Mouse (Mus musculus): ENCODE data around the gene Ddo. TPM values are rescaled to one million over a fixed set of nuclear protein-coding genes. Genes with fewer than 3 reads are reported as not detected.

Ddo gene
- total RNA-seq (2021), result 1 to 10 TPM; 2.2 to 2.4 TPM

DNA sequence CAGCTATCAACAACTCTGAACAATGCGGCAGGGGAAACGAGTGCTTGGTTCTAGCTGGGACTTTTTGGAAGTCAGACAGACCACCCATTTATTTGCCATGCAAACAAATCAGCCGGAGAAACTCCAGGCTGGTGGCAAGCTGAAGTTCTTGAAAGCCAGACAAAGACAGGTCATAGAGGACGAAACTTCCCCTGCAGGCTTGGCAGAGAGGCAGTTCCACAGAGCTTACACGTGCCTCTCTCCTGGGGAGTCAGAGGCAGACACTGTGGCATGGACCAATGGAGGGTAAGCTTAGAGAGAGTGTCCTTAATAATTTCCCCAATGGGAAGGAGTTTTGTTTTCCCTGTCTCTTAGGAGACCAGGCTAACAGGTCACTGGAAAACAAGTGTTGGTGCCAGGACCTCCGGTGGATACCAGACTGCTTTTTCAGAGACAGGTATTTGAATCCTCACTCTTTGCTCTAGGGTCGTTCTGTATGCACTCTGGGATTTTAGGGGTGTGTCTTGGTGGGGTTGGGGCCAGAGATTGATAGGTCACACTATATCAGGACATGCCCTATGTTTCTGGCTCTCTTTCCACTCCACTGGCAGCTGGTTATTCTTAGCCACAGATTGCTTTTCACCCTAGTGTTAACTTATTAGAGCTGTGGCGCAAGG lies at the start of gene Ddo:
Ddo (plus strand) TSS at position 356 of the 656 bp plus-strand sequence.
- DNase-seq, result peak; percentile 62
- intact Hi-C loops (cut with DNase I), result no loop called here

GRCm38 (mm10) chr10:40583584-40584255 lies 46.1 kb upstream of the Ddo start:
- intact Hi-C loops (cut with DNase I), result no loop called here
- peak; percentile 52 for DNase-seq

DNA sequence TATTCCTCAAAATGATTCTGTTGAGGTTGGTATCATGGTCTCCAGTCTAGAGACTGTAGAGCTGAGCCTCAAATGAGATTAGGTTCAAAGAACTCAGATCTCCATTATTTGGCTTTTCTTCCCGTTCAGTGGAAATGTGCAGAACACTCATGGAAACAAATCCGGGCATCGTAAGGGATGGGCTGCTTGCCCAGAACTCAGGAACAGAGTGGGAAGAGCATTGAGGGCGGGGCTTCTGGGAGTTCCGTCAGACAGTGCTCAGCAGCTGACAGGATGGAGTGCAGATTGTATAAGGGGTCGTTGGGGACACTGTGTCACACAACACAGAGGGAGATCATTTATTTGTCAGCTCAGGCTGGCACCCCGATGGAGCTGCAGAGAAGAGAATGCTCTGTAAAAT lies 37.6 kb upstream of the Ddo start:
- intact Hi-C loops (cut with DNase I), result no loop called here
- peak; percentile 29 for DNase-seq

DNA sequence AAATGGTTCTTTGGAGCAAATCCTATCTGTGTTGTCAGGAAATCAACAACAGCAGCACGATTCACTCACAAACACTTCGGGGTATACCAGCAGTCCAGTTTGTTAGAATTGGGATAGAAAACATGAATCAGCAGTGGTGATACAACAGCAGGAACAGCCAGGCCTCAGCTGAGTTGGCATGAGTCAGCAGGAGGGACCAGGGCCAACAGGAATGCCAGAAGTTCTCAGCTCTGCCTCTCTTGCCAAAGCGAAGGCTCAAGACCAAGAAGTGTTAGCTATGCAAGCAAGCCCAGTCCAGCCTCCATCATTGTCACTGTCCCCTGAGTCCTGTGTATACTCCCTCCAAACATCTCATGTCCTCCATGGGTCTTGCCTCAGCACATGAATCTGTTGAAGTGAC lies 32.6 kb upstream of the Ddo start:
- DNase-seq, result no peak
- intact Hi-C loops (cut with DNase I), result no loop called here

DNA sequence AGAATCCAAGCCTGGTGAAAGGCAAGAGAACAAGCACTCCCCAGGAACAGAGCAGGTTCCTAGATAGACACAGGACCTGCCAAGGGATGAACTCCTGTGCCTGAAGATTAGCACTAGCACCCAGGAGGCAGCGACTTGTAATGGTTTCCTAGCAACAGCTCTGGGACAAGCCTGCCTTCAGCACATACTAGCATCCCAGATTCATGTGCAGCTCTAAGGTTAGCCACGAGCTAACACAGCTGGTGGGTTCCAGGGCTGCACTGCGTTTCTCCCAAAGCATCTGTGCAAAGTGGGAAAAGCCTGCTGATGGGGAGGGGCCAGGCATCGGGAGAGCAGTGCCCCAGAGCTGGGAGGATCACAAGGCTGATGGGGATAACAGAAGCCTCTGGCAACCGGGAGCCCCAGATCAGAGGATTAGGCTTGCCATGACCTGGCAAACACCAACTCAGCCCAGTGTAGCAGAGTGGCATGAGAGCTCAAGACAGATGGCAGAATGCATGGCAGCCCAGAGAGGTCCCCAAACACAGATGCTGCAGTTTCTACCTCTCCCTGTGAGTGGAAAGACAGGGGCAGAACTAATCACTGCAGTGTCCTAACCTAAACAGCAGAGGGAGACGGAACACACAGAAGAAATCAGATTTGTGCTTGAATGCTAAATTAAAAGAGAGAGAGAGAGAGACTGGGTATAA lies 25.0 kb upstream of the Ddo start:
- intact Hi-C loops (cut with DNase I), result no loop called here
- peak; percentile 45 for DNase-seq

DNA sequence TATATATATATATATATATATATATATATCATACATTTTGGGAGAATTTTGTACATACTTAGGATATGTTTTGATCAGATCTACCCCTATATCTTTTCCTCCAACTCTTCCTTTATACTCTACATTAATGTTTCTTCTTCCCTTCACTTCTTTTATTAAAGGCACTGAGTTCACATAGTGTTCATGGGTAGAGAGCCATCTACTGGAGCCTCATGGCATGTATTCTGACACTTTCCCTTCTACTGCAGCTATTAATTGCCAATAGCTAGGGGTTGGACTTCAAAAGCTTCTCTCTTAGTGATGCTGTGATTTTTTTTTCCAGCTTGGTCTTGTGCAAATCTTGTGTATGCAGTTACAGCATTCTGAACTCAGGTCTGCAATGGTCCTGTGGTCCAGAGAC lies 11.8 kb upstream of the Ddo start:
- intact Hi-C loops (cut with DNase I), result no loop called here
- no peak for DNase-seq

DNA sequence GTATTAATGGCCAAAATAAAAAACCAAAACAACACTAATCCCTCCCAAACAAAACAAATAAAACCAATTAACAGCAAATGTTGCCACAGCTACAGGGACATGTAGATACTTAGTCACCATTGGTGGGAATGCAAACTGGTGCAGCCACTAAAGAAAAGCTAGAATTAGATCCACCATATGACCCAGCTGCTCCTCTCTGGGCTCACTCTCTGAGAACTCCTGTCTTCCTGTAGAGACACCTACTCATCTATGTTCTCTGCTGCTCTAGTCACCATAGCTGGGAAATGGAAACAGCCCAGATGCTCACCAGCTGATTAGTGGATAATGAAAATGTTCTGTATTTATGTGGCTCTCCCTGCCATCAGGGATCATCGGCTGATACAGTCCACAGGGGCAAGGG lies 10.1 kb upstream of the Ddo start:
- intact Hi-C loops (cut with DNase I), result no loop called here
- no peak for DNase-seq

DNA sequence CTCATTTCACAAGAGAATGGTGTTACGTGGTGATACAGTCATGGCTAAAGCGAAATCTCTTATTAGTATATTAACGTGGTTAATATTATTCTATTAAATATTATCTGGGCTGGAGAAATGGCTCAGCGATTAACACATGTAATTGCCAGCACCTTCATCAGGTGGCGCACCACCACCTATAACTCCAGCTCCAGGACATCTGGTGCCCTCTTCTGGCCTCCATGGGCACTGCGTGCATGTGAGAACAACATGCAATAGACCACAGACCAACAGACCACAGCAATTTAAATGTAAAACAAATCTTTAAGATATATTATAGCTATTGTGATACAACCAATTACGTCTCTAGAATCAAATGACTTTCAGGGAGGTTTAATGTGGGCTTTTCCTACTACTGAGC lies 671 bp upstream of the Ddo start:
- peak; percentile 72 for DNase-seq
- intact Hi-C loops (cut with DNase I), result no loop called here

- peak; percentile 44 for DNase-seq
- intact Hi-C loops (cut with DNase I), result no loop called here
Measured at GRCm38 (mm10) chr10:40630457-40630856, 646 bp downstream of the Ddo start.

DNA sequence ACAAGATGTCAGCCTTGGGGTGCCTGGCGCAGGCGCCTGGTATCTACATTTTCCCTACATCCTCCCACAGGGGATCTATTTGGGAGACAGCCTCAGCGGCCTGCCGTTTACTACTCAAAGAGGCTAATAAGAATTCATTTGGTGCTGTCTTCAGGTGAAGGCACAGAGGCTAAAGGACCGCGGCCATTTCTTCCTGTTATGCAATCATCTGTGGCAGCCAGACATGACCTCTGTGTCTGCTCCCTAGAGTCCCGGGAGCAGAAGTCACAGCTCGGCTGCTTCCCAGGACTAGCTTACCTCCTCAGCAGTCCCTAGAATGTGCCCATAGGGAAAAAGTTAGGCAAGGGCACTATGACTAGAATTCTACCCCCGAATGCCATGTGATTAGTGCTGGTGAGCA lies 1.1 kb downstream of the Ddo start:
- no peak for DNase-seq
- intact Hi-C loops (cut with DNase I), result no loop called here

GRCm38 (mm10) chr10:40632087-40632486 lies 2.3 kb downstream of the Ddo start:
- intact Hi-C loops (cut with DNase I), result no loop called here
- DNase-seq, result no peak

DNA sequence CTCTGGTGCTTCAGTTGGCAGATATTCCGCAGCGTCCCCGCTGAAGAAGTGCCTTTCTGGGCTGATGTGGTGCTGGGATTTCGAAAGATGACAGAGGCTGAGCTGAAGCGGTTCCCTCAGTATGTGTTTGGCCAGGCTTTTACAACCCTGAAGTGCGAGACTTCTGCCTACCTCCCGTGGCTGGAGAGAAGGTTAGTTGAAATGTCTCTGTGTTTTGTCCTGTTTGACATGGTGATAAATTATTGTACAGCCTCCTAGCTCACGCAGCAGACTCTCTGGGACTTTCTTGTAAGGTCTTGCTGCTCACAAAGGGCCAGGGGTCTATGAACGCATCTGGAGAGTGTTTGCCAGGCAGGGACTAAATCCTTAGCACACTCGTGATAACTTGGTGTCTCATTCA lies 7.5 kb downstream of the Ddo start:
- intact Hi-C loops (cut with DNase I), result no loop called here
- no peak for DNase-seq

- DNase-seq, result peak; percentile 19
- intact Hi-C loops (cut with DNase I), result no loop called here
Measured at GRCm38 (mm10) chr10:40638276-40638675, 8.5 kb downstream of the Ddo start.

- peak; percentile 42 for DNase-seq
- intact Hi-C loops (cut with DNase I), result no loop called here
Measured at GRCm38 (mm10) chr10:40638823-40639819, 9.3 kb downstream of the Ddo start.

DNA sequence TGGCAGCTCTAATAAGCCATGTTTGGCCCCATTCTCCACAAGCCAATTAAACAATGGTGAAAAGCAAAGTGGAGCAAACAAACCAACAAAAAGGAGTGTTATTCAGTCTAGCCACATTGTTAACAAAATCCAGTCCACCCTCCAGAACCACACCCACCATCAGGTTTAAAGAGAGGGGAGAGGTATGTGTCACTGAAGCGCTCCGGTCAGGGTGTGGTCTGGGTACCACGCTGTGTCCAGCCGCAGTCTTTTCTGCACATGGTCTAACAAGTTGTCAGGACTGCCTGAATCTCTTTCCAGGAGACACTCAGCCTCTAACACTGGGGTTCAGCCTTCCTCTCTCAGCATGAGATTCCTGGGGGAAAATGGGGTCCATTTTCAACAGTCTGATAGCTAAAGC lies 10.6 kb downstream of the Ddo start:
- intact Hi-C loops (cut with DNase I), result loop anchor here (10.0 kb wide), 1 partner anchor 644 kb away; no protein-coding TSS in a partner anchor
- DNase-seq, result no peak

DNA sequence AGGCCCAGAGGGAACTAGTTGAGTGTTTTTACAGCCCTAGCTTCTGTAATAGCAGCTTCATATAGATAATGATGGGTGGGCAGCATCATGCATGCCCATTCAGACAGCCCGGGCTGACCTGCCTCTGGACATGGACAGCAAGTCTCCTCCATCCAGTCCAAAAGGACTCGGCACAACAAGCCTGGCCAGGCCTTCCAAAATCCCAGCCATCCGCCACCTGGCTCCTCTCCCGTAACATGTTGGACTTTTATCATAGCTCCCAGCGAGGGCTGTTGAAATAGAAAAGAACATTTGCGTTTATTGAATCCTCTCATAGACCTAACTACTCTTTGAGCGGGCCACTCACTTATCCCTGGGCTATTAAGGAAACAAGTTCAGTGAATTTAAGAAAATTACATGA lies 12.1 kb downstream of the Ddo start:
- intact Hi-C loops (cut with DNase I), result loop anchor here (10.0 kb wide), 1 partner anchor 643 kb away; no protein-coding TSS in a partner anchor
- DNase-seq, result no peak

- intact Hi-C loops (cut with DNase I), result loop anchor here (10.0 kb wide), 1 partner anchor 642 kb away; no protein-coding TSS in a partner anchor
Measured at GRCm38 (mm10) chr10:40643126-40643525, 13.3 kb downstream of the Ddo start.

DNA sequence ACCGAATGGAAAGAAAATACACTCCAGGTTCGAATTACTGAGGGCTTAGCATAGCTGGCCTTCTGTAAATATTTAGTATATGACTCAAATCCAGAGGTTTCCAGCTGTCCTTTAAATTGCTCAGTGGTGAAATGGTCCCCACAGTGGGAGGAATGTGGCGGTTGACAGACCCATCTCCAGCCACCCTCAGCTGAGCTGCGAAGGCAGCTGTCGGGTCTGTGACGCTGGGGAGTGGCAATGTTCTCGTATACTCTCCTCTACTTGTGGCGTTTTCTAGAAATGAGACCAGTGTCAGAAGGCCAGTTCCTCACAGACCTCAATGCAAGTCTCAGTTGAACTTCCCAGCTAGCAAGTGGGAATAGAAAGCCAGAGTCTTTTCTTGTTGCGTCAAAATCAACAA lies 14.6 kb downstream of the Ddo start:
- no peak for DNase-seq
- intact Hi-C loops (cut with DNase I), result loop anchor here (10.0 kb wide), 1 partner anchor 640 kb away; no protein-coding TSS in a partner anchor

More at GRCm38 (mm10) chr10:40643126-40643525, 13.3 kb downstream of the Ddo start:
- no peak for DNase-seq

GRCm38 (mm10) chr10:40645346-40645745 lies 15.5 kb downstream of the Ddo start:
- intact Hi-C loops (cut with DNase I), result loop anchor here (10.0 kb wide), 1 partner anchor 639 kb away; no protein-coding TSS in a partner anchor
- no peak for DNase-seq

GRCm38 (mm10) chr10:40648776-40649175 lies 19.0 kb downstream of the Ddo start:
- intact Hi-C loops (cut with DNase I), result loop anchor here (10.0 kb wide), 1 partner anchor 636 kb away; no protein-coding TSS in a partner anchor

More at GRCm38 (mm10) chr10:40648776-40649175, 19.0 kb downstream of the Ddo start:
- DNase-seq, result no peak

All from left cerebral cortex, postnatal 4 days (tissue).